Mouse (Mus musculus) brain, adult 2 months (tissue): ENCODE measurements at regions not wholly inside any gene's neighbourhood (a gene's known extent, or its start where the extent isn't known, plus 50 kb on each side); places are given as distances from the start of the nearest gene placed in this dataset.

Experiments used
- DNase-seq: peaks from one replicate; pipeline ENCODE4 v3.0.0; 2011; ENCODE audit warnings: low read depth, low spot score

GRCm38 (mm10) chr14:93972858-93973257, 82.4 kb upstream of the Pcdh9 start:
- peak; percentile 24 for DNase-seq

GRCm38 (mm10) chr14:93972174-93972837, 81.8 kb upstream of the Pcdh9 start:
- DNase-seq: peak; percentile 8

- DNase-seq: no peak
These were observed 76.5 kb upstream of the Pcdh9 start for GRCm38 (mm10) chr14:93966933-93967332.

GRCm38 (mm10) chr14:93962677-93963049, 72.2 kb upstream of the Pcdh9 start:
- no peak for DNase-seq

GRCm38 (mm10) chr14:93961963-93962676, 71.6 kb upstream of the Pcdh9 start:
- DNase-seq: no peak
